Mouse (Mus musculus) left cerebral cortex, adult 11 months (tissue): ENCODE measurements around the gene Ggnbp2.
"Not testable (repeated sequence)": the region's sequence is repeated elsewhere in the genome, so short reads cannot be mapped to it uniquely, and the experiment has no call there.

ENCODE experiments used
- DNase-seq: peaks from one replicate; pipeline ENCODE4 v3.0.0; 2022; ENCODE audit warnings: low spot score

Gene Ggnbp2

GRCm38 (mm10) chr11:84879772-84880464, 9.3 kb upstream of the Ggnbp2 start, which contains the start of the genes Myo19 and Pigw:
Gene Myo19, plus strand, starts transcription at chr11:84880148.
Gene Pigw, minus strand, starts transcription at chr11:84880285.
- peak; percentile 59 for DNase-seq

DNA sequence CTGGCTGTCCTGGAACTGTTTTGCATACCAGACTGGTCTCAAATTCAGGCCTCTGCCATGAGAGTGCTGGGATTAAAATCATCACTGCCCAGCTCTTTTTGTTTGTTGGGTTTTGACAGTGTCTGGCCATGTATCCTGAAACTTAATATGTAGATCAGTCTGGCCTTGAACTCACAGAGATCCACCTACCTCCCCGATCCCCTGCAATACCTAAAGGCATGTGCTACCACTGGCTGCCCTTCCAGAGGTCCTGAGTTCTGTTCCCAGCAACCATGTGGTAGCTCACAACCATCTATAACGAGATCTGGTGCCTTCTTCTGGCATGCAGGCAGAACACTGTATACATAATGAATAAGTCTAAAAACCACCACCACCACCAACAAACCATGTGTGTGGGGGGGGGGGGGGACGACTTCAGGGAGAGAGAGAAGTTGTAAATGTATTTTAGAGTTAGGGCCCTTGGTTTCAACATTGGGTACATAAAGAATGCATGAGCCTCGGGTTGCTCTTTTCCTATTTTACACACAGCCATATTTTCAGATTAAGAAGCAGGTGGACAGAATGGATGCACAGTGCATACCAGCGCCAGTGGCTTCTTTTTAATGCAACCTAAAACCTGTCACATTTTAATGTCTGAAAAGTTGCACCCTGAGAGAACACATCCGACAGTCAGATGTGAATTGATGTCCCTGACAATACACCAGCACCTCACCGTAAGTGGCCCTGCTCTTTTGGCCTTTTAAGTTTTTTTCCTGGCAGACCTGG, 8.6 kb upstream of the Ggnbp2 start:
- DNase-seq = no peak

DNA sequence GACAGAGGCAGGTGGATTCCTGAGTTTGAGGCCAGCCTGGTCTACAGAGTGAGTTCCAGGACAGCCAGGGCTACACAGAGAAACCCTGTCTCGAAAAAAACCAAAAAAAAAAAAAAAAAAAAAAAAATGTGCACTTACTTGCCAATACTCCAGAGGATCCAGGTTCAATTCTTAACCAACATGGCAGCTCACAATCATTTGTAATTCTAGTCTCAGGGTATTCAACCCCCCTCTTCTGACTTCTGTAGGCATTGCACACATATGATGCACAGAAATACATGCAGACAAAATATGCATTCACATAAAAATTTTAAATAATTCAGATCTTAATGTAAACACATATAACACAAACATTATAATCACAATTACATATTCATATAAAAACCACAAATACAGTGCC, 5.4 kb upstream of the Ggnbp2 start:
- DNase-seq = not testable (repeated sequence)

- no peak for DNase-seq
Observed at GRCm38 (mm10) chr11:84873042-84873833, 2.6 kb upstream of the Ggnbp2 start.

- DNase-seq = no peak
Observed at GRCm38 (mm10) chr11:84871548-84872069, 992 bp upstream of the Ggnbp2 start.

- no peak for DNase-seq
Observed at GRCm38 (mm10) chr11:84871046-84871445, 429 bp upstream of the Ggnbp2 start.

DNA sequence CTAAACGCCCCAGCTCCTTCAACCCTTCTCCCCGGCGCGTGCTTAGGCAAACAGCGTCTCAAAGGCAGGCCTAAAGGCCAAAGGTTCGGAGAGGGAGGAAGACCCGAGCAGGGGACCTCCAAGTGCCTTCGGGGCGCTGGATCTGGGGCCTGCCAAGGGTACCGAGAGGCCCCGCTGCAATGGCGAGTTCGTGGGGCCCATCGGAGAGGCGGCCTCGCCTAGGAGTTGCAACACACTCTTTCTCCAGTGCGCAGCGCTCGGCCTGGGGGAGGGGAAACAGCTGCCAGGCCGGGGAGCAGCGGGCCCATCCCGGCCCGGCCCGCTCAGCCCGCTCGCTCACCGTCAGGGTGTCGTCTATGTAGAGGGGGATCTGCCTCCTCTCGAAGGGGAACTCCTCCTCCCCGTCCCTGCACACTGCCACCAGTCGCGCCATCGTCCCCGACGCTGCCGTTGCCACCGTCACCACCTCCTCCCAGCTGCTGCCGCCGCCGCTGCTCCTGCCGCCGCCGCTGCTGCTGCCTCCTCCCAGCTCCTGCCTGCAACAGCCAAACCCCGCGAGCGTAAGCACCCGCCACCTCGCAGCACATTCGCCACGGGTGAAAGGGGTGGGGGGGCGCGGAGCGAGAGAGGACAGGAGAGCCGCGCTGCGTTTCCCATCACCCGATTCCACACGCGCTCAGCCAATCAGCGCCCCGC, 932 bp downstream of the Ggnbp2 start:
- DNase-seq = peak; percentile 89

DNA sequence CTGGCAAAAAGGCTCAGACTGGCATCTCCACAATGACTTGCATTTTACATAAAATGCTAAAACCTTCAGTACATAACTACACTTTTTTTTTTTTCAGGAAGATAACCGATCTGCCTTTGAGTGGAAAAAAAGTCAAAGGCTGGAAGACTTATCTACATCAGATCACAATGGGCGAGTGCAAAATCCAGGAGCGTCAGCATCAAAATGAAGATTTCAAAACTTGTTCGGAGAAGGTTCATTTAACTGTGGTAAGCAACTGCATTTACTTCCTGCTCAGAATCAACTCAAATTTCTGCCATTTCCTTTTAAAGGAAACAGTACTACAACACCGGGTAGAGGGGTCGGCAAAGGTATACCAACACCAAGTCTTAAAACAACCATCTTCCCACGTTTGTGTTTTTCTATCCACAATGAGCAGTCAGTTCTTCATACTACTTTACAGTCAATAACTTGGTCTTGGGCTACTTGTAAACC, 1.8 kb downstream of the Ggnbp2 start:
- DNase-seq = no peak

GRCm38 (mm10) chr11:84867586-84867985, 3.0 kb downstream of the Ggnbp2 start:
- no peak for DNase-seq

GRCm38 (mm10) chr11:84865268-84865667, 5.3 kb downstream of the Ggnbp2 start:
- no peak for DNase-seq

DNA sequence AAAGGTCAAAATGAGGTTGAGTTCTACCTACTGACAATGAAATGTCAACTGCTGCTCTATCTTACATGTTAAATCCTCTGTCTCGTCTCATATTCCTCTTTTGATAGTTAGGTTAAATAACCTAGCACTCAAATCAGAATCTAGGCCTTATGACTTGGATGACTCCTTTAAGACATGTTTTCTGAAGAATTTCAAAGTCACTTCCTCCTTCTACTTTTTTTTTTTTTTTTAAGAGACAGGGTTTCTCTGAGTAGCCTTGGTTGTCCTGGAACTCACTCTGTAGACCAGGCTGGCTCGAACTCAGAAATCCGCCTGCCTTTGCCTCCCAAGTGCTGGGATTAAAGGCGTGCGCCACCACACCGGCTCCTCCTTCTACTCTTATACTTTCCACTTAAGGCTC, 15.3 kb downstream of the Ggnbp2 start:
- no peak for DNase-seq

GRCm38 (mm10) chr11:84847475-84848090, 23.0 kb downstream of the Ggnbp2 start:
- no peak for DNase-seq

- no peak for DNase-seq
Observed at GRCm38 (mm10) chr11:84846741-84847474, 23.7 kb downstream of the Ggnbp2 start.

GRCm38 (mm10) chr11:84839330-84839729, 31.3 kb downstream of the Ggnbp2 start:
- no peak for DNase-seq

DNA sequence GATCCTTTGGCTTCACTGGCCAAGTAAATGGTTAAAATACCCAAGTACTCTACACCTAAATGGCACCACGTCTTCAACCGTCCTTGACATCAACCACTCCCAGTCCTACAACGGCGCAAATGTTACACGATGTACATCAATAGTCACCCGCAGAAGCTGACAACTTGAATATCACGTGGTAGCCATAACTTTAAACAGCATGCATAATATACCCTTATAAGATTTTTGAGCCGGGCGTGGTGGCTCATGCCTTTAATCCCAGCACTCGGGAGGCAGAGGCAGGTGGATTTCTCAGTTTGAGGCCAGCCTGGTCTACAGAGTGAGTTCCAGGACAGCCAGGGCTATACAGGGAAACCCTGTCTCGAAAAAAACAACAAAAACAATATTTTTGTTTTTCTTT, 41.1 kb downstream of the Ggnbp2 start:
- DNase-seq = not testable (repeated sequence)

GRCm38 (mm10) chr11:84828516-84829399, 41.9 kb downstream of the Ggnbp2 start, which contains the start of gene Dhrs11:
Gene Dhrs11, minus strand, starts transcription at chr11:84828994.
- DNase-seq = peak; percentile 79

DNA sequence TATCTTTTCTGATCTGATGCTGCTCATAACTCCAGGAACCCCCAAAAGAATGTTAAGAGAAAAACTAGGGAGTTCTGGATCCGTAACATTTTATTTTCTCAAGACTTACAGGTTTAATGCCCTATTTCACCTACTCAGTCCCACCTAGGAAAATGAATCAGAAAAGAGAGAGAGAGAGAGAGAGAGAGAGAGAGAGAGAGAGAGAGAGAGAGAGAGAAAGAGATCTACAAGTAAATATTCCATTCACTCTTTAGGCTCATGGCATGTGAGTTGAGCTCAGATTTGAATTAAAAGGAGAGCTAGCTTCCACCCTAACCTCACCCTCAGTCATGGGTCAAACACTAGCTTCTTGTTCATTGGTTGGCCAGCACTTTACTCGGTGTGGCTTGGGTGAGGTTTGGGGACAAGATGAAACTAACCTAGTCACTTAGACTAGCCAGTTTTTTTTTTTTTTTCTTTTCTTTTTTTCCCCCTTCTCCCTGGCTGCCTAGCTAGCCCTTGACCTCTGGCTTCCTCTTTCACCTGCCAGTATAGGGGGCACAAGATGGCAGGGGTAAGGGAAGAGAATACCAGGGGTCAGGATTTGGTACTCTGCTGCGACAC, 42.6 kb downstream of the Ggnbp2 start:
- no peak for DNase-seq

- no peak for DNase-seq
Observed at GRCm38 (mm10) chr11:84827492-84827891, 43.1 kb downstream of the Ggnbp2 start.

- no peak for DNase-seq
Observed at GRCm38 (mm10) chr11:84826185-84826584, 44.4 kb downstream of the Ggnbp2 start.
